Mouse (Mus musculus) right cerebral cortex, postnatal 14 days (tissue): Measurements from ENCODE around the gene Pnpla6.

Experiments
- DNase-seq: peaks from one replicate; pipeline ENCODE4 v3.0.0; 2022

Pnpla6 gene

DNA sequence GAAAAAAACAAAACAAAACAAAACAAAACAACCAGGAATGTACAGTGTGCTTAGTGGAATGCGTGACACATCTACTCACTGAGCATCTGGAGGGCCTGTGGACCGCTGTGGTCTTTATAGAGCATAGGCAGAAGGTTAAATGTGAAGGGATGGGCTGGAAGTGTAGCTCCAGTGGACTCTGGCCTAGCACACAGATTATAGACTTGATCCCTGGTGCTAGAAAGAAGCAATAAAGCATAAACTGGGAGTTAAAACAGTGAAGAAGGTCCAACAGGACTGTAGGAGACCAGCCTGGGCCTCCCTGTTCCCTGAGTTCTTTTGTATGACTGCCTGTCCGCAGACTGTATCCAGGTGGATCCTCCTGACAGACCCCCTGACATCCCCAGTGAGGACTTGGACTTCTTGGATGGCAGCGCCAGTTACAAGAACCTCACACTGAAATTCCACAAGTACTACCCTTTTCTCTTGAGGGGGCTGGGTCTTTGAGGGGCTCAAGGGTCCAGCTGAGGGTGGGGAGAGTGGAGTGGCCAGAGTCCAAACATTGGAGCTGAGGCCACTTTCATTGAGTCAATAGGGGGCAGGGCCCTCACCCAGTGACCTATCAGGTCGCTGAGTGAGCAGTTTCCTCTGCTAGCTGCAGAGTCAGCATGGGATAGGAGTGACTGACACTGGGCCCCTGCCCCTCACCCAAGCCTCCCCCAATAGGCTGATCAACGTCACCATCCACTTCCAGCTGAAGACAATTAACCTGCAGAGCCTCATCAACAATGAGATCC, 7.0 kb upstream of the Pnpla6 start:
- DNase-seq = no peak

DNA sequence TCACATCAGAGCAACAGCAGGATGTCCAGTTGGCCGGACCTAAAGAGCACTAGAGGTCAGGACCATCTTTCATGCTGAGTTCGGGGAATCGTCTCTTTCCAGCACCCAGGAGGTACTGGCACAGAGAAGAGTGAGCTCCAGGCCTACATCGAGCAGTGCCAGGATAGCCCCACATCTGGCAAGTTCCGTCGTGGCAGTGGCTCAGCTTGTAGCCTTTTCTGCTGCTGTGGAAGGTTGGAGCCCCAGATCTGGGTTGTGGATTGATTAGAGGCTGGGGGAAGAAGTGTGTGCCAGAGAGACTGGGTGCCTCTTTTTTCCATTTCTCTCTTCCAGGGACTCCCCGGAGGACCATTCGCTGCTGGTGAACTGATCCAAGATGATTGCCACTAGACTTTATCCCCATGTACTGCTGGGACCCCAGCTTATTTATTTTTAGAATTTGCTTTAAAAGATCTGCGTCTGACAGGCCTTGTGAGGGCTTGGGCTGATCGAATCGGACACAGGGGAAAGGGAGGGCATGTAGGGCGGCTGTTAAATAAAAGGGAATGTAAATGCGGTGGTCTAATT, 420 bp upstream of the Pnpla6 start:
- no peak for DNase-seq

DNA sequence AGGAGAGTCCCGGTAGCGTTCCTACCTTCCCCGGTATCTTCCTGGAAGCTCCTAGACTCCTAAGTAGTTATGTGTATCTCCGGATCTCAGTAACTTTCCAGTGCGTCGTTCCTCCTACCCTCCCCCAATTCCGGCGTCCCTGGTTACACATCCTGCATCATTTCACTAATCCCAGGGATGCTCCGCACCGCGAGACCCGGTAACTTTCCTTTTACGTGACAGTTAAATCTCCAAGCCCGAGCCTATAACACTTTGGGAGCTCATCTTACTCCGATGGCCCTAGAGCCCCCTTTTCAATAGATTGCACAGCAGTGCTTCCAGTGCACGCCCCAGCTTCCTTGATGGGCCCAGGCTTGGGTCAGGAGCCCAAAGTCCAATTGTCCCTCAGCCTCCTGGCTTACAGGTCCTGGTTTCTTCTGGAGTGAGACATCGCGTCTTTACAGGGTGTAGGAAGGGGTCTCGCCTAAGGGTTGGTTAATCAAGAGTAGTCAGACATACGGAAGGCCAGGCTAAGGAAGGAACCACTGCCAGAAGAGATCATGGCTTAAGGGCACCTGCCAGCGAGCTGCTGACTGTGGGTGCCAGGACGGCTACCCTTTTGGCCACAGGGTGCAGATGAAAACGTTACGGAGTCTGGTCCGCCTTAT, 710 bp downstream of the Pnpla6 start:
- DNase-seq = peak; percentile 57

DNA sequence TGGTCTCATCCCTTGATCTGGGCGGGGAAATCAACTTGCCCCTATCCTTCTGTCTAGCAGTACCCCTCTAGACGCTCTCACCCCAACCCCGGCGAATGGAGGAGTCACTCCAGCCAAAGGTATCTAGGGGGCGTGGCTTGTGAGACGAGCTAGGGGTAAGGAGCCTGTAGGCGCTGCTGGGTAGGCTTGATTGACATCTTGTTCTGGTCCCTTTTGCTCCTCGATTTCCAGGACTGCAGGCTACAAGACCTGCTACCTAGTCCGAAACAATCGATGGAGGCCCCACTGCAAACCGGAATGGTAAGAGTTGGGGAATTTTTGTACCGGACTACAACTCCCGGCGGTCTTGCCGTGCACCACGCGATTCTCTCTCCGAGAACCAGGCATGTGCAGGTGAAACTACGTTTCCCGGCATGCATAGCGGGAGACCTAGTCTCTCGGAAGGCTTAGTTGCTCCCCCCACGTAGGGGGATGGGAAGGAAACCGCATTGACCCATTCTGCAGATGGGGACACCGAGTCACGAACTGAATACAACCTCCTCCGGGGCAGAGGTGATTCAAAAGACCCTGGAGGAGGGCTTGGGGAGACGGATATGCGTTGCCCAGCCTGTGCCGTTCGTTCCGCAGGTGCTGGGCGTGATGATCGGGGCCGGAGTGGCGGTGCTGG, 1.4 kb downstream of the Pnpla6 start:
- peak; percentile 94 for DNase-seq

DNA sequence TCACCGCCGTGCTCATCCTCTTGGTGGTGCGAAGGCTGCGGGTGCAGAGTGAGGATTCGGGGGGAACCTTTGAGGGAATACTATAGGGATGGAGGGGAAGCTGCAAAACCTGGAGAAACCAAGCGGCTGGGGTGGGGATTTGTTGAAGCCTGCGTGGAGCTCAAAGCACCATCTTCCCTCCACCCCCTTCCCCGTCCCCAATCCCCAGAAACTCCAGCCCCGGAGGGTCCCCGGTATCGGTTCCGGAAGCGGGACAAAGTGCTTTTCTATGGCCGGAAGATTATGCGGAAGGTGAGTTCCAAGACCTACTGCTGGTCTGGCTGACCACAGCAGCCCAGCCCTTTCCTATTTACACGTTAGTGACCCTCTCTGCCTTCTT, 1.9 kb downstream of the Pnpla6 start:
- peak; percentile 59 for DNase-seq

DNA sequence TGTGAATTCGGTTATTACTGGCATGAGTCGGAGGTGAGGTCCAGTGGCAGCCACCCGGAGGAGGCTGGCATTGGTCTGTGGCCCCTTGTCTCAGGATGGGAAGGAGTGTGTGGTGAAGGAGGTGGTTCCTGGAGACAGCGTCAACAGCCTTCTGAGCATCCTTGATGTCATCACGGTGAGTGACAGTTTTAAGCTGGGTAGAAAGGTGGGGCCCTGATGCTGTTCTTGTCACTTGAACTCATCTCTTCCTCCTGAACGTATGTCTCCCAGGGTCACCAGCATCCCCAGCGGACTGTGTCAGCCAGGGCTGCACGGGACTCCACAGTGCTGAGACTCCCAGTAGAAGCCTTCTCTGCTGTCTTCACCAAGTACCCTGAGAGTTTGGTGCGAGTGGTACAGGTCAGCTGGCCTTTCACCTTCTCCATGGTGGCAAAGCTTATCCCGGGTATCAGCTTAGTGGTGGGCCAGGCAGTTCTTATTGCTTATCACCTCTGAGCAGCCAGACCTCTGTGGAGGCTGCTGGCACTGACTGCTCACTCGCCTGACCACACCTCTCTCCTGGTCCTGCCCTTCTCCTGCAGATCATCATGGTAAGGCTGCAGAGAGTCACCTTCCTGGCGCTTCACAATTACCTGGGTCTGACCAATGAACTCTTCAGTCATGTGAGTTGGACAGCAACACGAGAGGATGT, 7.0 kb downstream of the Pnpla6 start:
- DNase-seq = no peak

DNA sequence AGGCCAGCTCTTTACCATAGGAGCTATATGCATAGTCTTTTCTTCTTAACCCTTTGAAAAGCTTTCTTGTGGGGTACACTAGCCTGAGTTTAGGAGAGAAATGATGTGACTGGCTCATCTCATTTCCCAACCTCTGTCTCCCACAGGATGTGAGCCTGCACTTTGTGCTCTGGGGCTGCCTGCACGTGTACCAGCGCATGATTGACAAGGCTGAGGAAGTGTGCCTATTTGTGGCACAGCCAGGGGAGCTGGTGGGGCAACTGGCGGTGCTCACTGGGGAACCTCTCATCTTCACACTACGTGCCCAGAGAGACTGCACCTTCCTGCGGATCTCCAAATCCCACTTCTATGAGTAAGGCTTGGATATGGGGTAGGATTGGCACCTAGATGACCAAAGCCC, 15.6 kb downstream of the Pnpla6 start:
- DNase-seq = no peak

DNA sequence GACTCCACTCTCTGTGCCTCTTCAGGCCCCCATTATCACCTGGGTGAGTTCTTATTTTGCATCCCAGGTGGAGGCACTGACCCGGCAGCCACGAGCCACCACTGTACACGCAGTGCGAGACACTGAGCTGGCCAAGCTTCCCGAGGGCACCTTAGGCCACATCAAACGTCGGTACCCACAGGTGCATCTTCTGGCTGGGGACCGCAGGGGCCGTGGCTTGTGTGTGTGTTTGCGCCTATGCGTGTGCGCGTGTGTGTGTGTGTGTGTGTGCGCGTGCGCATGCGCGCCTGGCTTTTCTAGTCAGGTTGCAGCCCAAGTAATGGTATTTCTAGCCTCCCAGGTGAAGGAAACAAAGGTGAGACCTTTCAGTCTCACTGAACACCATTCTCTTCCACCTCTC, 16.8 kb downstream of the Pnpla6 start:
- no peak for DNase-seq

DNA sequence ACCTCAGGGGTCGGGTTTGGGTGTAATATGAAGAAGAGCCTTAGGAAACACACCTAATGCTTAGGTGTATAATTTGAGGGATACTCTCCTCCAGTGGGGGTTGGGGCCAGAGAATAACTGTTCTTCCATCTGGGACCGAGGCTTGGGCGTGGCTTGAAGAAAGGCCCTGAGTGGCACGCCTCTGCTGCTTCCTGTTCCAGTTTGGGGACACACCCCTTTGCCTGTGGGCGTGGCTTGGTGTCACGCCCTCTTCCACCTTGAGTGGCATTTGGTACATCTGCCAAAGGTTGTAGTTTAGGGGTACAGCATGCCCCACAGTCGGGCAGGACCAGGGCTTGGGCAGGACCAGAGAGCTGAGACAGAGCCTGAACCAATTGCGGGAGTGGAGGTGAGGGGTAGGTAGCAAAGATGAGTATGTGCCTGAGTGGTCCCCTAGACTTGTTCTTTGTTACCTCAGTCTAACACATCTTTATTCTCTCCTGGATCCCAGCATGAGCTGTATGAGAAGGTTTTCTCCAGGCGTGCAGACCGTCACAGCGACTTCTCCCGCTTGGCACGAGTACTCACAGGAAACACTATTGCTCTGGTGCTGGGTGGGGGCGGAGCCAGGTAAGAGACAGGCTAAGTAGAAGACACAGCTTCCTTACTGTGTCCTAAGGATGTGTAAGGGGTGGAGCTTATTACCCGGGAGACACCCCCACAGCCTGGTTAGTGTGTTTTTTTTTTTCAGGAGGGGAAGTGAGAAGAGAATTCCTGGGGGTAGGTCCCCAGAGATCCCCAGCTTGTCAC, 21.1 kb downstream of the Pnpla6 start:
- DNase-seq = no peak

DNA sequence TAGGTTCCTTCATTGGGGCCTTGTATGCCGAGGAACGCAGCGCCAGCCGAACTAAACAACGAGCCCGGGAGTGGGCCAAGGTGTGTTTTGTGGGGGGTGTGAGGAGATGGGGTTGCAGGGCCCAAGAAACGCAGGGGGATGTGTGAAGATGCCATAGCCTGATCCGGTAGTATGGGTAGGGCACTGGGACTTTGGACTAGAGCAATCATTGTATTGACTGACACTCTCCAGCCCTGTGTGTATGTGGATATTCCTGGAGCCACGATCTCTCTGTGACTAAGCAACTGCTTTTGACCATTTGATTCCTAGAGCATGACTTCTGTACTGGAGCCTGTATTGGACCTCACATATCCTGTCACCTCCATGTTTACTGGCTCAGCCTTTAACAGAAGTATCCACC, 21.8 kb downstream of the Pnpla6 start:
- DNase-seq = no peak

DNA sequence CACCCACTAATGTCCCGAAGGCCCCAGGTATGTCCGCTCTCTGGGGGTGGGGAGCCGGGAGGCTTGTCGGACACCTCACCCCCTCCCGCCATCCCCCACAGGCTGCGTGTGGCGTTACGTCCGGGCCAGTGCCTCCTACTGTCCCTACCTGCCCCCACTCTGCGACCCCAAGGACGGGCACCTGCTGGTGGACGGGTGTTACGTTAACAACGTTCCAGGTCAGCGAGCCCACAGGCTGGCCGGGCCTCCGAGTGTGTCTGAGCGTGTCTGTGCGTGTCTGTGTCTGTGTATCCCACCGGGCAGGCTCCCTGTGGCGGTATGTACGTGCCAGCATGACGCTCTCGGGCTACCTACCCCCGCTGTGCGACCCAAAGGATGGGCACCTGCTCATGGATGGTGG, 22.5 kb downstream of the Pnpla6 start:
- DNase-seq = no peak

DNA sequence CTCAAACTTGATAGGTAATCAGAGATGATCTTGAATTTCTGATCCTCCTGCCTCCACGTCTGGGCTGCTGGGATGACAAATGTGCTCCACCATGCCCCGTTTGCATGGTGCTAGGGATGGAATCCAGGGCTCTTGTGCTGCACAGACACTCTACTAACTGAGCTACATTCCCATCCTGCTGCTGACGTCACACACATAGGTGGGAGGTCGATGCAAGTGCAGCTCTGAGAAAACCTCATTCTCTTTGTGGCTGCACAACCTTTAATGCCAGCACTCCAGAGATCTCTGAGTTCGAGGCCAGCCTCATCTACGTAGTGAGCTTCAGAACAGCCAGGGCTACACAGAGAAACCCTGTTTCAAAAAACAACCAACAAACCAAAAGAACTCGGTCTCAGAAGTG, 24.0 kb downstream of the Pnpla6 start:
- DNase-seq = no peak

DNA sequence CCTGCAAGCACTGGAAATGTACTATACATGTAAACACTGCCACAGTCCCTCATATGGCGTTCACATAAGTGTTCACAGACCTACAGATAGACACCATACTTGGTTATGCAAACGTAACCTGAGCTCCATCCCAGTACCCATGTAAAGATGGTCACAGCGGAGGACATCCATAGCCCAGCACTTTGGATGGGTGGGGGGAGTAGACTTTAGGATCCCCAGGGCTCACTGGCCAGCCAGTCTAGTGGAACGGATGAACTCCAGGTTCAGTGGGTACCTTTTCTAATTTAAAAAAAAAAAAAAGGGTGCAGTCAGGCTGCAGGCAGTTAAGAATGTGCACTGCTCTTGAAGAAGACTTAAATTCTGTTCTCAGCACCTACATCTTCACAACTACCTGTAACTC, 24.9 kb downstream of the Pnpla6 start:
- DNase-seq = no peak

DNA sequence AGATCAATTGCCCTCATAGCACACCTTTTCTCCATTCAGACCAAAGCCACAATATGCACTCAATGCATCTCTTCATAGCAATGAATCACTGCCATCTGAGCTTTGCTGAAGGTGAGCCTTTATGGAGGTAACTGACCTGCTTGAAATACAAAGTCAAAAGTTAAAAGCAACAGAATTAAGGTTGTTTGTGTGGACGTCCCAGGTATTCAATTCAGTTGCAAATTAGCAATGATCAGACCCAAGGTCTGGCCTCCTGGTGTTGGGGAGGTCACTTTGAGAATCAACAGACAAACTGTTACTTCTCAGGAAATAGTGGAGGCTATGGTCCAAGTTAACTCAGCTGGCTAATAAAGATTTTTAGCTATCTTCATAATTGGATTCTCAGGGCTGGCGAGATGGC, 31.3 kb downstream of the Pnpla6 start:
- no peak for DNase-seq

DNA sequence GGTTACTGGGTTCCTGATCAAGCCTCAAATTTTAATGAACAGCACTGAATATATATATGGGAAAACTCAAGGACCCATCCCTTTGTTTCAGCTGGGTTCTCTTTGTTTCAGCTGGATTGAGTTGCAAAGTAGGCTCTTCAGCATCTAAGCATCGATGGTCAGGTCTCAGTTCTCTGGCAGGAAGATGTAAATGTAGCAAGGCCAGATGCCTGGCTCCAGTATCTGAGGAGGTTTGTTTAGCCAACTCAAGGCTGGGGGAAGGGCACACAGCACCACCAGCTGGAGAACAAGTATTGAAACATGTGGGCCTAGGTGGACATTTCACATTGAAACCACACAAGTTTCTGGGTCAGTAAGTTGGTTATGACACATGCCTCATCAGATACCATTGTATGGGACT, 37.1 kb downstream of the Pnpla6 start:
- DNase-seq = no peak

DNA sequence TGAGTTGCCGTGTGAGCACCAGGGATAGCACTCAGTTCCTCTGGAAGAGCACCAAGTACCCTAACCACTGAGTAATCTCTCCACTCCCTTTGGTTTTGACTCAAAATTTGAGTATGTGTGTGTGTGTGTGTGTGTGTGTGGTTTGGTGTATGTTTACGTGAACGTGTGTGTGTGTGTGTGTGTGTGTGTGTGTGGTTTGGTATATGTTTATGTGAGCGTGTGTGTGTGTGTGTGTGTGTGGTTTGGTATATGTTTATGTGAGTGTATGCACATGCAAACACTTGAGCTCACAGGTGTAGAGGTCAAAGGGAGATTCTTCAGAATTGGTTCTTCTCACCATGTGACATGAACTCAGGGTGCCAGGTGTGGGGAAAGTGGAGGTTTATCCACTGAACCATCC, 40.9 kb downstream of the Pnpla6 start:
- DNase-seq = no peak

DNA sequence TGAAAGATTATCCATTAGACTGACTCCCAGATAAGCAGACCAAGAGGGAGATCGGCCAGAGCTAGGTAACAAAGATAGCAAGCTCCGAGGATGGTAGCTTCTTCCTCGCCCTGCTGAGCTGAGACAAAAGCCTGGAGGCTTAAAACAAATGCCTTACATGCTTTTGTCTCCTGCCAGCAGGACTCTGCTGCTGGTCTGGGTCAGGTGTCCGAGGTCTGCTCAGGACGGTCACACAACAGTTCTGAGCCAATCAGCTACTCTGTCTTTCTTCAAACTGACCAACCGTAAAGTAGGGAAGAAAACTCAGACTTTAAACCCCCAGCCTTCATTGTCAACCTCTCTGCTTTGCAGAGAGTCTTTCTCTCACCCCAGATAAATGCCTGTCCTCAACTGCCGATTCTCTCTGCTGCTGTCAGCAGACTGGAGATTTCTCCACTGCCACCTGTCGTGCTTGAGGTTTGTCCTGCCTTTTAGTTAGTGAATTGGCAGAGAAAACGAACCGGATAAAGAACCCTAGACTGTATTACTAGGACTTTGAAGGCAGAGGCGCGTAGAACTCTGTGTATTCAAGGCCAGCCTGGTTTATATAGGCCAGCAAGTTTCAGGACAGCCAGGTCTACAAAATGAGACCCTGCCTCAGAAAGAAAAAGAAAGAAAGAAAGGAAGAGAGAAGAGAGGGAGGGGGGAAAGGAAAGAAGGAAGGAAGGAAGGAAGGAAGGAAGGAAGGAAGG, 52.6 kb downstream of the Pnpla6 start, which contains the start of gene C330021F23Rik:
TSS of gene C330021F23Rik (plus strand) at position 350 of the 731 bp plus-strand sequence.
- no peak for DNase-seq

DNA sequence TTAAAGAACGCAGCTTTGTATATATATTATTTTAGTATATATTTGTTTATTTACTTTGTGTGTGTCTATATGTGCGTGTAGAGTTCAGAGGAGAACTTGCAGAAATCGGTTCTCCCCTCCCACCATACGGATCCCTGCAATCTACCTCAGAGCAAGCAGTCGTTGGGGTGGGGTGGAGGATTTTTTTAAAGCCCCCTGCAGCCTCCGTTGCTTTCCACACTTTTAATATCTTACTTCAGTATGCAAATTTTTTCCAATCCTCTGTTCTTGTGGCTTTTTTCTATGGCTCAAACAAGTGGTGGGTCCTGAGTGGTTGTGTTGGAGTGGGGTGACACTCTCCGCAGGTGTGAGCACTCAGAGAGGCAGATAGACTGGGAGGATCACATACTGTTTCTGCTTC, 53.2 kb downstream of the Pnpla6 start:
- no peak for DNase-seq

DNA sequence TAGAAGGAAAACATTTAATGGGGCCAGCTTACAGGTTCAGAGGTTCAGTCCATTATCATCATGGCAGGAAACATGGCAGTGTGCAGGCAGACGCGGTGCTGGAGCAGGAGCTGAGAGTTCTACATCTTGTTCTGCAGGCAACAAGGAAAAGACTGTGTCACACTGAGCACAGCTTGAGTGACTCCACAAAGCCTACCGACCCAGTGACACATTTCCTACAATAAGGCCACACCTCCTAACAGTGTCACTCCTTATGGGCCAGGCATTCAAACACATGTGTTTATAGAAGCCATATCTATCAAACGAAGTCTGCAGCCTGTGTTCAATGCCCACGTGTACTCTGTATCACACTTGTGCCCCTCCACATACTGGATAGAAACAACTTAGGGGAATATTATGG, 54.6 kb downstream of the Pnpla6 start:
- DNase-seq = no peak

DNA sequence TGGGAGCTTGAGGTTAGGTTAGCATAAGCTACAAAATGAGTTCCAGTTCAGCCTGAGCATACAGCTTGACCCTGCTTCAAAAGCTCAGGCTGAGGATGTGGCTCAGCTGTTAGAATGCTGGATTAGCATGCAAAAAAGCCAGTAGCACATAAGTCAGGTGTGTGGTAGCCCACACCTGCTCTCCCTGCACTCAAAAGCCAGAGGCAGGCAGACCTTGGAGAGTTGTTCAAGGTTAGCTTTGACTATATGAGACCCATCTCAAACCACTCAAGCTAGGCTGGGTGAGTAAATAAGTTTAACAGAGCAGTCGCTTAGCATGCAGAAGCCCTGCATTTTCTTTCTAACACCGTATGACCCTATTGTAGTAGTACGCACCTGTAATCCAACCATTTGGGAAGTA, 59.4 kb downstream of the Pnpla6 start:
- no peak for DNase-seq

DNA sequence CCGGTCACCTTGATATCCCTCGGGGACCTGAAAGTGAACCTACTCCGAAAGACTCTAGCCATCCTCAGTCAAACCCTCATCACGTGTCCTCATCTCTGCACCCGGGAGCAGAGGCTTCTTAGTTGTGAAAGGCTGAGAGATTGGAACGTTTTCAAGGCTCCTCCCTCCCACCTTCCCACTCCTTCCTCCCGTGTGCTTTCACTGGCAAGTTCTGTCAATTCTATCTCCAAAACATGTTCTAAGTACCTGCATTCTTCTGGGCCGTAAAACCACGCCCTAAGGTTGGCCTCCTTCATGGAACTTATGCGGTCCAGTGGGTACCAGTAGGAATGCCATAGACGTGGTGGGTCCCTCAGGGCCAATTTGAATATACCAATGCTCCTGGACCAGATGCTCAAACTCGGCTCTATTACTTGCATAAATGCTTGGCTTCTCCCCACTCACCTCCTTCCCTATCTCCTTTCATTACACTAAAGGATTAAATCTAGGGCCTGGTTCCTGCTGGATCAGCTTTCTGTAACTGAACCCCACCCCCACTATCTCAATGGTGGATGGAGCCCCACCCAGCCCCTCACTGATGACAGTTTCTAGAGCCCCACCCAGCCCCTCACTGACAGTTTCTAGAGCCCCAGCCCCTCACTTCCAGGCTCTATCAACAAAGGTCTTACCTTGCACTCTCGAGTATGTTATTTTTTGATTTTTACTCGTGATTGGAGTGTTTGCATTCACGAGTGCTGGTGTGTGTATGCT, 61.2 kb downstream of the Pnpla6 start:
- DNase-seq = no peak
